Mouse (Mus musculus) yolk sac, embryonic 10.5 days (tissue): ENCODE data around the gene Fam53b.

Experiments used
- DNase-seq: peaks from one replicate; pipeline ENCODE4 v3.0.0-alpha.2; 2017; ENCODE audit warnings: low spot score

The Fam53b gene

DNA sequence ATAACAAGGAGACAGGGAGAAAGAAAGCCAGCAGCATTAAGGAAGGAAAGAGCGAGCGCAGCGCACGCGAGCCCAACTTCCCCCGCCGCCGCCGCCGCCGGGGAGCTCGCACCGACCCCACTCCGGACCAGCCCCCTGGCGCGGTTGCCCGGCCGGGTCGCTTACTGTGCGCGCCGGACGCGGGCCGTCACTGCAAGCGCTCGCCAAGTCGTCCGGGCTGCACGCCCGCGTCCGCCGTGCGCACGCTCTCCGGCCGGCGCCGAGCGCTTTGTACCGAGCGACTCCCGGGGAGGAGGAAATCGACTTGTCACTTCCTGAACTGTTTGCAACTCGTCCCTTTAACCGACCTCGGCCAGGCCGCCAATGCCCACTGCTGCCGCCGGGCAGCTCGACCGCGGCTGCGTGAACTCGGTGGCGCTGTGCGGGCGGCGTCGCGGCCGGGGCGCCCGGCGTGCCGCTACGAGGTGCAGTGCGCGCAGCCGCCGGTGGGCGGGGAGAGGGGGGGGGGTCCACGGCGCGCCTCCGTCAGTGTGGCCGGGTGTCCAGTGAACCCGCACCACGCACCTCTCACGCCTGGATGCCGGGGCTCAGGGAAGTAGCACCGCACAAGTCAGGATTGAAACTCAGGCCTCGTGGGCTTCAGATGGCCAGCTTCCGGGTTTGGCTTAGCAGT lies at the start of gene Fam53b:
Gene Fam53b, minus strand, starts transcription at position 471 of the 673 bp plus-strand sequence.
- peak; percentile 59 for DNase-seq

GRCm38 (mm10) chr7:132859042-132859958 lies 45.6 kb upstream of the Fam53b start, which contains the start of gene Abraxas2:
Gene Abraxas2, plus strand, starts transcription at chr7:132859225.
- DNase-seq: peak; percentile 91

DNA sequence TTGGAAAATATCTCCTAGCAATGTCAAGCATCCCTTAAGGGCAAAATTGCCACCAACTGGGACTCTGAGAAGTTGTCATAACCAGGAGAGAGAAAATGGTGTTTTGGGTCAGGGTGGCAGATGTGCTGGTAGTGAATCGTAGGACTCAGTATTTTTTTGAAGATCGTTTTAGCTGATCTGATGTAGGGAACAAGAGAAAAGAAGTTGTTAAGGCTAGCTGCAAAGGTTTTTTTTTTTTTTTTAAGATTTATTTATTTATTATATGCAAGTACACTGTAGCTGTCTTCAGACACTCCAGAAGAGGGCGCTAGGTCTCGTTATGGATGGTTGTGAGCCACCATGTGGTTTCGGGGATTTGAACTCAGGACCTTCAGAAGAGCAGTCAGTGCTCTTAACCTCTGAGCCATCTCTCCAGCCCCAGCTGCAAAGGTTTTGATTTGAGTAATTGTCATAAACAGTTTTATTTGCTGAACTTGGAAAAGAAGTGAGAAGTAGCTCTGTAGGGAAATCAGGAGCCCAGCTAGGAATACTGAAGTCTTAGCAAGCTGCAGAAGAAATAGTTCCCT lies 44.4 kb upstream of the Fam53b start:
- DNase-seq: no peak

DNA sequence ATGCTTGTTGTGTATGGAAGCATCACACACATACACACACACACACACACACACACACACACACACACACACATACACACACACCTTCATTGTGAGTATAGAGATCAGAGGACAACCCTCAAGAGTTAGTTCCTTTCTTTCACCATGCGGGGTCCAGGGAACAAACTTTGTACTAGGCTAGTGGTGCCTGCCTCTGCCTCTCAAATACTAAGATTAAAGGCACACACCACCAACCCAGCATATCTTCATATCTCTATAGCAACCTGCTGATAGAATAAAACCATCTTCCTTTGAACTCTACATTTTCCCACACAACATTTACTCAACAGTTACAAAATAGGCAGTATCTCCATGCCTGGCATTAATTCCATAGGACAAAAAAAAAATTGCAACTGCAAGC lies 42.4 kb upstream of the Fam53b start:
- DNase-seq: no peak

DNA sequence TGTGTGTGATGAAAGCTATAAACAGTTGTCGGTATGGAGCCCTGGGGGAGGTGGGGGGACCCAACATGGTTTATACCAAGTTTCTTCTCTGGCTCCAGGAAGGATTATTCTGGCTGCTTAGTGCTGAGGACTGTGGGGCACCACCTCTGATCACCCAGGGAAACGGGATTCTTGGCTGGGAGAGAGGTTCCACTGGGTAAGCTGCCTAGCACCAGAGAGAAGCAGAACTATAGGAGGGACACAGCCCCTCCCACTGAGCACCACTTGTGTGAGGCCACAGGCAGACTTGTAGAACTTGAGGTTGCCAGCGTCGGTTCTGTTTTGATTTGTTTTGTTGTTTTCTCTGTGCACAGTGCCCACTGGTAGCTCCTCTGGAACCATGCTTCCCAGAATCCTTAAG lies 40.3 kb upstream of the Fam53b start:
- no peak for DNase-seq

GRCm38 (mm10) chr7:132853361-132853760 lies 39.7 kb upstream of the Fam53b start:
- DNase-seq: no peak

DNA sequence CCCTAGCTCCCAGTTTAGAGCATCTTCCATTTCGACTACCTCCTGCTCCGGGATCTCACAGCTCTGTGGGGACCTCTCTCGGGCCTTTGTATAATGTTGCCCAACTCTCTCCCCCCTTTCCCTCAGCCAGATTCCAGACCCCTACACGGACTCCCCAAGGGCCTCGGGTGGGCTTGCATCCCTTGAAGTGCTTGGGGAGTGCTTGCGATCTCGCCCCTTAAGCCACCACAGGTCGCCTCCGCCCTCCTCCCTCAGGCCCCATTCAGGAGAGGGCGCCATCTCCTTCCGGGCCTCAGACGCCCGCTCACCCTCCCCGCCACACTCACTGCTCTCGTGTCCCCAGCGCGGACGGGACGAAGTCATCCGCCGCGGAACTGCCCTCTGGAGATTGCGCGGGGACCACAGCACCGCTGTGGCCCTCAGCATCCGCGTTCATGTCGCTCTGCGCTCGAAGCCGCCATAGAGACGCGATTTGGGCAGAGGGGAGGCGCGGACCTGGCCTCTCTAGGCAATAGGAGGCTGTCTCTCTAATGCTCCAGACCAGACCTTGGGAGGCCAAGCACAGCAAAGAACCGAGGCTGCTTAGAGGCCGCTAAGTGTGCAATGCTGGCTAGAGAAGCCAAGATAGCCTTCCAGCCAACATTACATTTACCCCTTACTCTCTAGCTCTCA lies 38.6 kb upstream of the Fam53b start, which contains the start of gene Eef1akmt2:
Gene Eef1akmt2, minus strand, starts transcription at position 501 of the 672 bp plus-strand sequence.
- peak; percentile 89 for DNase-seq

GRCm38 (mm10) chr7:132843152-132843551 lies 29.5 kb upstream of the Fam53b start:
- DNase-seq: no peak

GRCm38 (mm10) chr7:132842455-132842854 lies 28.8 kb upstream of the Fam53b start:
- no peak for DNase-seq

- no peak for DNase-seq
These were observed 27.6 kb upstream of the Fam53b start for GRCm38 (mm10) chr7:132841287-132841686.

DNA sequence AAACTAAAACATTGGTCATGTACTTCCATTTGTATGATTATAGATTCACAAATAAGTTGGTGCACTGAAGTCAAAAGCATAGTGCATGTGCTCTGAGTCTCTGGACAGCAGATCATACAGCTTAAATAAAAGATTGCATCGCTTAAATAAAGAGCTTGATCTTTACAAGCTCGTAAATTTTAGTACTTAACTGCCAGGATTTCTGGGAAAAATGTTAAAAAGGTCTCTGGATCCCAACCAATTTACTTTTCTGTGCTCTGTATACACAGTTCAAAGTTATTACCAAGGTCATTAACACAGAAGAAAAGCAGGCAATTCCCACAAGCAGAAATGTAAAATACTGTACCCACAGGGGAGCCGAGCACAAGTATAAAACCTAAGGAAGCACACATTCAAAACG lies 17.3 kb upstream of the Fam53b start:
- no peak for DNase-seq

- no peak for DNase-seq
These were observed 10.8 kb upstream of the Fam53b start for GRCm38 (mm10) chr7:132824346-132825022.

DNA sequence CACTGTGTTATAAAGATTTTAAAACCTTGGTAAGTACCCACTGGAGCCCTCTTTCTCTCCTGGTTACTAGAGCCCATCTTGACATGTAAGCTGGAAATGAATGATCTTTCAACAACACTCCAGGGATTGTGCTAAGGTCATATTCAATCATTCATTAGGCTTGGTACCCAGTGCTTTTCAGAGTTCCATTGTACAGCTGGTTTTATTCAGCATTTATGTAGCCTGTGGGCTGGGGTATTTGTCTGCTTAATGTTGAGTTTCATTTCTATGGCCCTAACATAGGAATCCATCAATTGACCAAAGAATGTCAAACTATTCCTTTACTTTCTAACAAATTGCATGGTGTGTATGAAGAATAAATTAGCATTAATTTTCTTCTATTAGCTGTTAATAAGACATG lies 10.1 kb upstream of the Fam53b start:
- DNase-seq: no peak

GRCm38 (mm10) chr7:132820692-132821091 lies 7.0 kb upstream of the Fam53b start:
- no peak for DNase-seq

DNA sequence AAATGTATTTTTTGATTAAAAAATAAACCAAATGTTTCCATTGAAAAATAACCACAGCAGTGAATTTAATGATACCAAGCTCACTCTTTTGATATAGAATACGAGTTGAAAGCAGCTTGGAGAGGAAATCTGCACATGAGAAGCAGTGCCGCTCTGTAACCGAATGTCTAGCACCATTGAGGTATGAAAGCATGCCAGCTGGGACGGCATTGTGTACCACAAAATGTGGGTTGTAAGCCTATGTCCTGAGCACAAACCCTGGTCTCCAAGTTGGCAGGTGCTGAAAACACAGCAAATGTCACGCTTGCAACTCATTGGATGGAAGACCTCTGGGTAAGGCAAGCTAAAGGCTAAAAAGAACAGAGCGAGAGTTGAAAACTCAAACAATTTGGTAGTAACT lies 3.4 kb upstream of the Fam53b start:
- no peak for DNase-seq

GRCm38 (mm10) chr7:132816528-132816927 lies 2.8 kb upstream of the Fam53b start:
- no peak for DNase-seq

DNA sequence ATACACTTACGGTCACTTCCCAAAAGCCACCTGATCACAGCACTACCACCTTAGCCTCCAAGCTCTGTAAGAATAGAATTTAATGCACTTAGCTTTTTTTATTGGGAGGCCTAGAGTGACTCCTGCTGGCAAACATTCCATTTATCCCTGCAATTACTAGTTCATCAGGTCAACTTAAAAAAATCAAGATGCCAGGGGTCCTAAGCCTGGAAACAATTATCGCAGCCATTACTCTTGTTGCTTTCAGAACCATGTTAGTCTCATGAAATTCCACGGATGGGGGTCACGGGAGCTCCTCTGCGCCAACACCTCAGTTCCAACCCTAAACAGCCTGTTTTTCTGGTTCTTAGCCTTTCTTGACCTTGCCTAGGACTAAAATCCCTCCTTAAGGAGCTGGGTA lies 1.4 kb upstream of the Fam53b start:
- DNase-seq: no peak

DNA sequence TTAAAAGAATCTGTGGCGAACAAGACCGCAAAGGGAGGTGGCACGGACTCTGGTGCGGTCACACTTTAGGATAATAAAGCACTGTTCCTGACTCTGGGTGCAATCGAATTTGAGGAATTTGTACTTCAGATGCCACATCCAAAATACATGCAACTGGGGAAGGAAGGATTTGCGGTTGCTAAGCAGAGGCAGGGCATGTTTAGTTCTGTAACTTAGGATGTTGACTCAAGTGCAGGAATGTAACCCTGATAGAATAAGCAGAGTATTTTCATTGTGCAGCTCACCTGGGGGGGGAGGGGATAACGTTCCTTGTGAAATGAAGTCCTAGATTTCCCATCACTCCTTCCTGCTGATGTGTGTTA lies 384 bp upstream of the Fam53b start:
- DNase-seq: no peak

DNA sequence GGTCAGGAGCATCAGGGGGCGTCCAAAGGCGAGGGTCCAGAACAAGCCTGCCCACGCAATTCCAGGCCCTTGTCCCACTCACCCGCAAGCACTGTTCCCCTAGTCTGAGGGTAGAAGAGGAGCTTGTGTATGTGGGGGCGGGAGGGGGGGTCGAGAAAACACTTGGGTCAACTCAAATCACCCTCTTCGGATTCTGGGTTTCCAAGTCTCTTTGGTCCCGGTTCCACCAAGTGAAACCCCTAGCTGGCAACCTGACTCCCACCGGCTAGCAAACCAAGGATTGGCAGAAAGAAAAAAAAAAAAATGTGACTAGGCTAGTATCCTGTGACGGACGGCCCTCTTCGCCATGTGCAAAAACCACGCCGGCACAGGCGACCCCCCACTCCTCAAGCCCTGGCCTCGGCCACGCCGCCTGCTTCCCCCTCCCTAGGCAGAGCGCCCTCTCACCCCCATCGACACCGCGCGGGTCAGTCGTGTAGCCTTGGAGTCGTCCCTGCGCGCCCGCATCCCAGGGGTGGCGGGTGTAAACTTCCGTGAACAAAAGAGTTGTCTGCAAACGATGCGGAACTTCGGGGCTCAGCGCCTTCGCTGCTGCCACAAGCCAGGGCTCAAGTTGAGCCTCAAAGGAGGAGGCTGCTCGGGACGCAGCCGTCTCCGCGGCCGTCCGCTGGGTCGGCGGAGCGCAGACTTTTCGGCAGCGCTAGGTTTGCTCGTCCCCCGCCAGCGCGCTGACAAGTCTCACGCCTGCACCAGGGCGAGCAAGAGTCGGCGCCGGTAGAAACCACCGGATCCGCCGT lies 869 bp downstream of the Fam53b start:
- DNase-seq: peak; percentile 38

GRCm38 (mm10) chr7:132811716-132812618 lies 1.7 kb downstream of the Fam53b start:
- DNase-seq: no peak
